Mouse (Mus musculus) T-helper 1 cell (primary cell): ENCODE measurements around the gene Lrrc41.

ENCODE experiments used
- in situ Hi-C: fragments of 300-600 bp; cut with MboI, MseI; formaldehyde crosslinking; loops from one replicate; pipeline ENCODE4 v1.15.1; 2025; ENCODE audit warnings: high pct_unique_total_duplicates

Gene Lrrc41

DNA sequence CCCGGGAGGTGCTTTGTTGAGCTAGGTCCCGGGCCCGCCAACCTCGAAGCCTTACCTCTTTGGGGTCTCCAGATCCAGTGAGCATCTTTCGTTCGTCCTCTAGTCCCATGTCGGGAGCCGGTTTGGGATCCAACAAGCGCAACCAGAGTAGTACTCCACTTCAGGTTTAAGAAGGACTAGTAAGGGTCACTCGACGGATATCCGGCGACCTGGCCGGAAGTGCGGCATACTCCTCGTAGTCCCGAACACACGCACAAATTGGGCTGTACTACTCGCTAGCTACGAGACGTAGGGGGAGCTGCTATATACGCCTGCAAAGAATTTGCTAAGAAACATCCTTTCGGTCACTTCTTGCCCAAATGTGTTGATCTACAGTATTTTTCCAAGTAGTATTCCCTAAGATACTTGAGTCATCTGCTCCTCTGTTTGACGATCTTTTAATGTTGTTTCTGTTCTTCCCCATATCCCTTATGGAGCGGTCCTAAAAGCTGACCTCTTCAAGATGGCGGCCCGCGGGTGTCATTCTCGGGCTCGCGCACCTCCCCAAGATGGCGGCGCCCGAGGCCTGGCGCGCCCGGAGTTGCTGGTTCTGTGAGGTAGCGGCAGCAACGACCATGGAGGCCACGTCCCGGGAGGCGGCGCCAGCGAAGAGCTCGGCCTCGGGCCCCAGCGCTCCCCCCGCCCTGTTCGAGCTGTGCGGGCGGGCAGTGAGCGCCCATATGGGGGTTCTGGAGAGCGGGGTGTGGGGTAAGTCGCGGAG lies at the start of gene Lrrc41, which contains the start of gene Uqcrh:
TSS of gene Lrrc41 (plus strand) at position 409 of the 760 bp plus-strand sequence.
TSS of gene Uqcrh (minus strand) at position 211 of the 760 bp plus-strand sequence.
- in situ Hi-C loops: loop anchor here (25.0 kb wide), 1 partner anchor 1762 kb away; the partner anchor contains the start of gene Slc6a9

DNA sequence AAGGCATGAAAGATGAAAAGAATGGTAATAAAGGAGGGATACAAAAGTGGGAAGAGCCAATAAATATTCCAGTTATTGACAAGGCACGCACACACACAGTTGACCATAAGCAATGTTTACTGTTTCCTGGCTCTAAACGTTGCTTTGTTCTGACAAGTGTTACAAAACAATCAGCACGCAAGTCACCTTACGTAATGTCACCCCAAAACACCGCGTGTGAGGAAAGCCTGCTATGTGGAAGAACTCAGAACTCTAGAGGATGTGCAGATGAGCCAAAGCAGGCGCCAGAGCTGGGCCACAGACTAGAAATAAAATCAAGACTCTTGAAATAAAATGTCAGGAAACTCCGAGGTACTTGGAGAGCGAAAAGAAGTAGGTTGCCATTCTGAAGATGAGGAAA lies 42.2 kb upstream of the Lrrc41 start:
- in situ Hi-C loops: no loop called here

GRCm38 (mm10) chr4:116033374-116033773 lies 41.7 kb upstream of the Lrrc41 start:
- in situ Hi-C loops: no loop called here

DNA sequence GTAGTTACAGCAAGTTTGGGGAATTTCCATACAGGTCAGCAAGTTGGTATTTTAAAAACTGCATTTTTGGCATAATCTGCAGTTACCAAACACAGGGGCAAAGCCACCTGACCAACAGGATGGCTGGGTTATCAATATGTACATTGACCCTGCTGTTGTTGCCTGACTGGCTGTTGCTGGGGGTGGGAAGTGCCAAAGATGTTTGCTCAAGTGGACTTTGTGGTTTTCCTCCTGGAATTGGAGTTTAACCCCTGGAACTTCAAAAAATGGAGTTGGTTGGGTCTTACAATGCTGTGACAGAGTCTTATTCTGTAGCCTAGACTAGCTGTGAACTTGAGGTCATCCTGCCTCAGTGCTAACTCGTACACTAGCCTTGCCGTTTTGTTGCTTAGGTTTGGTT lies 34.6 kb upstream of the Lrrc41 start:
- in situ Hi-C loops: no loop called here

- in situ Hi-C loops: no loop called here
These were observed 32.9 kb upstream of the Lrrc41 start for GRCm38 (mm10) chr4:116042186-116042585.

DNA sequence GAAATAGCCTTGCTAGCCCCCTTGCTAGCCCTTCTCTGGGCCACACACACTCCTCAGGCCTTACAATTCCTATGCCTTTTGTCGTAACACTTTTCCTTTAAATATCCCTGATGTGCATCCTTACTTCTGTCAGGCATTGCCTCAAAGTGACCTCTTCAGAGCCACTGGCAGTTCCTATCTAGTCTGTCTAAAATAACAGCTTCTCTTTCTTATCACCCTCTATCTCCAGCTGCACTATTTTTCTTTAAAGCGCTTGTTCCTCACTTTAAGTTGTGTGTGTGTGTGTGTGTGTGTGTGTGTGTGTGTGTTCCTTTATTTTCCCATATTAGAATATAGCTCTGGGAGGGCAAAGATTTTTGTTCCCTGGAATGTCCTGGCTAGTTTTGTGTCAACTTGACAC lies 28.5 kb upstream of the Lrrc41 start:
- in situ Hi-C loops: no loop called here

DNA sequence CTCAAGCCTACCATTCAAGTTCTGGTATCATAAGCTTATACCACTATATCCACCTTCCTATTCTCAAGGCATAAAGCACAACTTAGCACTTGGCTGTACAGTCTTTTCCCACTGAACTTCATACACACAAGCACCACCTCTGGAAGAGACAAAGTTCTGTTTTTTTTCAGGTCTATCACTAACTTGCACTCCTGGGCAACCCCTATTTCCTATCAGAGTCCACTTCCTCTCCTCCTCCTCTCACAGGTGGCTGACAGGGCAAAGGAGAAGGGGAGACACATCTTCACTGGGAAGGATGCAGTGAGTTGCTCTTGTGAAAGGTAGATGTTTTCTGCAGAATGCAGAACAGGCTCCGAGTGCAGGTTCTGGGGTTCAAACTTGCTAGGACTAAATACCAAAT lies 27.4 kb upstream of the Lrrc41 start:
- in situ Hi-C loops: no loop called here

DNA sequence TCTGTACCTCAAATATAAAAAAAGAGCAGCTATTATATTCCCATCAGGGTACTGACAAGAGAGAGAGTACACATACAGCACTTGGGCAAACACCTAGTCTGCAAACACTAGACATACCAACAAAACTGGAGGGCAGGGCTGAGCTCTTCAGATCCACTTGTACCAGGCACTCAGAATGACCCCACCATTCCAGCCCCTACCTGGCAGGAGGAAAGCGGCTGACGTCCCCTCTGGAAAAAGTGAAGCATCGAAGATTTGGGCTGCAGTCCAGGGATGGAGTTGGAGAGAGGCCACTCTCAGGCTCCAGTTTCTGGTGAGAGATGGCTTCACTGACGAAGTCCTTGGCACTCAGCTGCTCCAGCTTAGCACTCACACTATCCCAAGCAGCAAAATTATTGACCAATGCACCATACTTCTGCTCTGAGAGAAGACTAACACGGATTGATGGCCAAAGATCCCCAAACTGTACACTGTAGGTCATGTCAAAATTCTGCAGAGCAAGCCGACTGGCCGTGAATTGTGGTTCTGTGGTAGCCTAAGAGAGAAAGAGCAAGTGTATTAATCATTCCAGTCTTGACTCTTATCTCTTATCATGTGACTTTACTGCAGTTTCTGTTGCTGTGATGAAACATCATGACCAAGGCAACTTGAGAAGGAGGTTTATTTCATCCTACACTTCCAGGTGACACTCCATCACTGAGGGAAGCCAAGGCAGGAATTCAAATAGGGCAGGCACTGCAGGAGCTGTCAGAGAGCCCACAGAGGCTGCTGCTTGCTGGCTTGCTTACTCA lies 26.7 kb upstream of the Lrrc41 start:
- in situ Hi-C loops: no loop called here

GRCm38 (mm10) chr4:116049211-116049610 lies 25.9 kb upstream of the Lrrc41 start:
- in situ Hi-C loops: no loop called here

DNA sequence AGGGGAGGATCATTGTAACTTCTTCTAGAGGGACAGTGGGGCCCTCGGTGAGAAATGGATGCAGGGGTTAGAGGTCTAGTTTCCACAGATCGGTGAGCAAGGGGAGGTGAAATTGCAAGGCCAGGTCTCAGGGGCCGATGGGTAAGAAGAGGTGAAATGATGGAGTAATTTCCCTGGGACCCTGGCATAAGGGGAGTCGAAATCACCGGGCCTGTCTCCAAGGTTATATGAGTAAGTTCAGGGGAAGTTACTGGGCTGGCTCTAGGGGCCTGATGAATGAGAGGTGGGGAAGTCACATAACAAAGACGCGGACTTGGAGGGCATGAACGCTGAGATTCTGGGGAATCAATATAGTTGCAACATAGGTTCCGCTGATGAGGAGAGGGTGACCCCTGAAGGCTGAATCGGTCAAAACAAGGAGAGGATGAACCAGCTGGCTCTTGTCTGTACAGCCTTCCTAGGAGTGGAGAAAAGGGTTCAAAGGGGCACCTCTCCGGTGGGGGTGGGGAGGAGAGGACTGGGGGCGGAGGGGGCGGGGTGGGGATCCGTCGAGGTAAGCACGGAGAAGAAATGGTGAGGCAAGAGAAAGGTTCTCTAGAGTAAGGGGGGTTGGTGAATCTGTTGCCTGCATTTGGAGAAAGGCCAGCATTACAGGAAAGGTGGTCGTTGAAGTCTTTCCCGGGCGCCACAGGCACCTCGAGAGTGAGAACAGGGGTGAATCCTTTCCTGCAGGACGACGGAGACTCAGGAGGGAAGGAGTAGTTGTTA lies 22.4 kb upstream of the Lrrc41 start:
- in situ Hi-C loops: no loop called here

GRCm38 (mm10) chr4:116053399-116053961 lies 21.6 kb upstream of the Lrrc41 start, which contains the start of gene Nsun4:
Gene Nsun4, minus strand, starts transcription at chr4:116053876.
- in situ Hi-C loops: no loop called here

DNA sequence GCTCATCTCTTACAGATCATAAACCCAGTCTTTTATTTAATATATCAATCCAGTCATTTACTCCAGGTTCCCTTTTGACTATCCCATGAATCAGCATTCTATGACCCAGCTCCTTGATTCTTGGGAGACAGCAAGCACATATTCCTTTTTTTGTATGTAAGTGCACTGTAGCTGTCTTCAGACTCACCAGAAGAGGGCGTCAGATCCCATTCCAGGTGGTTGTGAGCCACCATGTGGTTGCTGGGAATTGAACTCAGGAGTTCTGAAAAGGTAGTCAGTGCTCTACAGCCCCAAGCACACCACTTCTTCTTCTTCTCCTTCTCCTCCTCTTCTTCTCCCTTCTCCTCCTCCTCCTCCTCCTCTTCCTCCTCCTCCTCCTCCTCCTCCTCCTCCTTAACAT lies 17.5 kb upstream of the Lrrc41 start:
- in situ Hi-C loops: no loop called here

GRCm38 (mm10) chr4:116059012-116059726 lies 15.9 kb upstream of the Lrrc41 start:
- in situ Hi-C loops: no loop called here

- in situ Hi-C loops: loop anchor here (5.0 kb wide), 1 partner anchor 167 kb away; no protein-coding TSS in a partner anchor
These were observed 11.2 kb upstream of the Lrrc41 start for GRCm38 (mm10) chr4:116063855-116064254.

- in situ Hi-C loops: no loop called here
These were observed 5.0 kb upstream of the Lrrc41 start for GRCm38 (mm10) chr4:116070116-116070515.

GRCm38 (mm10) chr4:116073146-116073545 lies 1.9 kb upstream of the Lrrc41 start:
- in situ Hi-C loops: no loop called here

DNA sequence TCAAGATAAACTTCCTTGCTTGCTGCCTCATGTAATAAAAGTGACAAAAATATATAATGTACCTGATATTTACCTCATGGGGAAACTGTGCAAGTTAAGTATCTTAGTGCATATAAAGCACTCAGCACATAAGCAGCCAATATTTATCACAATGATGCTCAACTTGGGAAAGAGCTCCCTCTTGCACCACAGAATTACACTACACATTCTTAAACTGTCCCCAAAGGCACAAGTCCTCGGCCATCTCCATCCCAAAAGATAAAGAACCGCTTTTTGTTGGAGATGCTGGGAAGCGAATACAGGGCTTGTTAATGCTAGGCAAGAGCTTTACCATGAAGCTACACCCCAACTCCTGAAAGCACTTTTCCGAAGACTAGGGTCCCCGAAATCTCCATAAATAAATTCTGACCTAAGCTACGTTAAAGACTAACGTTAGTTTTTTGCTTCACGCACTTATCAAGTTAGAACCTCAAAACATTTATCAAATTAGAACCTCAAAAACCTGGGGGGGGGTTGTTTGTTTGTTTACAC lies 859 bp upstream of the Lrrc41 start:
- in situ Hi-C loops: no loop called here

- in situ Hi-C loops: loop anchor here (25.0 kb wide), 1 partner anchor 1762 kb away; the partner anchor contains the start of gene Slc6a9
These were observed 731 bp downstream of the Lrrc41 start for GRCm38 (mm10) chr4:116075631-116076368.

- in situ Hi-C loops: loop anchor here (25.0 kb wide), 1 partner anchor 1761 kb away; the partner anchor contains the start of gene Slc6a9
These were observed 1.5 kb downstream of the Lrrc41 start for GRCm38 (mm10) chr4:116076369-116077231.
